Mouse (Mus musculus) spleen, adult 2 months (tissue): ENCODE data around the gene Dgat2. TPM values are rescaled to one million over a fixed set of nuclear protein-coding genes. Genes with fewer than 3 reads are reported as not detected.

ENCODE experiments used
- DNase-seq, 2 experiments: peaks; one replicate each; pipeline versions ENCODE4 v3.0.0 to v3.0.0-alpha.2; 2012 to 2021; ENCODE audit warnings: low spot score in 2 of 2, low read depth in 1 of 2
- H3K27ac ChIP-seq: fragments of 200-500 bp; 2 replicates; pipeline ENCODE4 v1.5.1; 2012; ENCODE audit warnings: low read length, inconsistent platforms; ENCODE audit not compliant: insufficient read depth
- H3K27me3 ChIP-seq: fragments of 200-500 bp; 2 replicates; pipeline ENCODE4 v1.6.1; 2012; ENCODE audit warnings: mild to moderate bottlenecking, moderate library complexity, low read length, inconsistent platforms; ENCODE audit not compliant: control insufficient read depth, insufficient read depth
- H3K36me3 ChIP-seq: fragments of 200-500 bp; 2 replicates; pipeline ENCODE4 v1.6.1; 2012; ENCODE audit warnings: mild to moderate bottlenecking, low read length, inconsistent platforms; ENCODE audit not compliant: control insufficient read depth, insufficient read depth
- H3K4me1 ChIP-seq: fragments of 200-500 bp; 2 replicates; pipeline ENCODE4 v1.6.1; 2011; ENCODE audit warnings: inconsistent platforms; ENCODE audit not compliant: control insufficient read depth, insufficient read depth, insufficient read length
- H3K4me3 ChIP-seq: fragments of 200-500 bp; 2 replicates; pipeline ENCODE4 v1.5.1; 2011; ENCODE audit warnings: mild to moderate bottlenecking, inconsistent platforms; ENCODE audit not compliant: insufficient read depth, insufficient read length; ENCODE audit errors: extremely low read depth
- CTCF ChIP-seq: fragments of 200-500 bp; IDR thresholded peaks from 2 replicates; pipeline ENCODE4 v1.5.1; 2011; ENCODE audit warnings: mild to moderate bottlenecking, inconsistent platforms; ENCODE audit not compliant: insufficient read depth, insufficient read length, insufficient replicate concordance; ENCODE audit errors: extremely low read depth
- POLR2A ChIP-seq: fragments of 200-500 bp; IDR thresholded peaks from 2 replicates; pipeline ENCODE4 v1.6.1; 2011; ENCODE audit warnings: low read depth, low read length, inconsistent platforms
- WGBS: fragments of 180-500 bp; shearing (Covaris S2); methylation state at CpG from one replicate; pipeline ENCODE4 v1.1.7; 2018; 5-methylcytosine and 5-hydroxymethylcytosine counted together
- polyA plus RNA-seq: library from polyadenylated mRNA; depleted of rRNA; stranded (reverse); fragments of >200 nt; gene quantifications from 2 replicates; pipeline ENCODE4 v1.2.3, GENCODE M21; 2012

The Dgat2 gene
- polyA plus RNA-seq, 1 experiment, result 12.8 TPM

DNA sequence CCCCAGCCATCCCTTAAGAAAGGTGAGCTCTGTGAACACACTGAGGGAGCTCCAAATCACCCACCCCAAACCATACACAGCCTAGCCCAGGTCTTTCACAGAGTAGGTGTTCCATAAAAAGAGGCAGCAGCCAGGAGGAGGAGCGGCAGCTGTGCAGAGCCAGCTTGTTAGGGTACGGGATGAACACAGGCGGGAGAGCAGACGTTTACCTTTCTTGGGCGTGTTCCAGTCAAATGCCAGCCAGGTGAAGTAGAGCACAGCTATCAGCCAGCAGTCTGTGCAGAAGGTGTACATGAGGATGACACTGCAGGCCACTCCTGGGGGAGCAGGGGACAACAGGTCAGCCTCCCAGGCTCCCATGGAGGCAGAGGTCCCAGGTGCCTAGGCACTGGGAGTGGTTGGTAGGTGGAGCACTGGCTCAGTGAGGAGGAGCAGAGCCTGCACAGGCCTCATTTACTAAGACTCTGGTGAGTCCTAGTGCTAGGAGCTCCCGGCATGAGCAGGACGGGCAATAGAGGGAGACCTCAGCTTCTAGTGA, 17.6 kb downstream of the Dgat2 start:
- no peak overlapping the region for H3K4me3 ChIP-seq
- H3K27ac ChIP-seq, result no peak overlapping the region
- no peaks in the 10 kb centered on the region for H3K4me1 ChIP-seq
- H3K36me3 ChIP-seq, result no peaks in the 10 kb centered on the region
- no peak for DNase-seq
- TF ChIP-seq POLR2A (no peak), CTCF (no peak)
- 97% methylated on average over 7 of the region's 7 CpGs for WGBS
- H3K27me3 ChIP-seq, result no peaks in the 10 kb centered on the region

DNA sequence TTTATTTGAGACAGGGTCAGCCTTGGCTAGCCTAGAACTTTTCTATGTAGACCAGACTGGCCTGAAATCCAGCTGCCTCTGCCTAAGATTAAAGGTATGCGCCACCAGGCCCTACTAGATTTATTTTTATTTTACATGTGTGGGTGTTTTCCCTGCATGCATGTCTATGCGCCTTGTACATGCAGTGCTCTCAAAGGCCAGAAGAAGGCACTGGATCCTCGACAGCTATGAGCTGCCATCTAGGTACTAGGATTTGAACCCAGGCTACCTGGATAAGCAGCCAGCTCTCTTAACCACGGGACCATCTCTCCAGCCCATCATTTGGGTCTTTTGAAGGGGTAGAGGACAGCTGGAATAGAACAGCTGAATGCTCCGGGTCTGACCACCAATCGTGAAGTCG, 20.1 kb downstream of the Dgat2 start:
- H3K27me3 ChIP-seq, result no peaks in the 10 kb centered on the region
- 93% methylated on average over 7 of the region's 7 CpGs for WGBS

DNA sequence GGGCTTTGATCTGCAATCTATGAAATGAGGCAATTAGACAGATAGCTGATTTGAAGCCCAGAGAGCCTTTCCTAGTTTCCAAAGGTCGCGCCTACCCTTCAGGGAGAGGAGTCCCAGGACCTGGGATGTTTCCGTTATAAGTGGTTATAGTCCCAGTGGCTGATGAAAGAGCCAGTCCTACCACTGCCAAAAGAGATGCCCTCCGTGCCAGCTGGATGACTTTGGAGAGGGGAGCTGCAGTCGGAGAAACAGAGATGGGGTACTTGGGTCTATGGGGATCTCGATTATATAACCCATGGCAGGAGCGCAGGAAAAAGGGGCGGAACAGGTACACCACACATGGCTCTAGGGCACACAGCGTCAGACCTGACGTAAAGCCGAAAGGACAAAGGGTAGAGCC, 20.6 kb downstream of the Dgat2 start:
- Histone ChIP-seq H3K4me1 (no peaks in the 10 kb centered on the region), H3K27ac (no peak overlapping the region), H3K27me3 (no peaks in the 10 kb centered on the region), H3K4me3 (no peak overlapping the region), H3K36me3 (no peaks in the 10 kb centered on the region)
- no peak for DNase-seq
- WGBS, result 95% methylated on average over 11 of the region's 11 CpGs
- TF ChIP-seq POLR2A, result no peak
- no peak for TF ChIP-seq CTCF

More for the DNA sequence above, 20.1 kb downstream of the Dgat2 start:
- no peaks in the 10 kb centered on the region for H3K4me1 ChIP-seq
- DNase-seq, result no peak
- H3K27ac ChIP-seq, result no peak overlapping the region
- no peaks in the 10 kb centered on the region for H3K36me3 ChIP-seq
- TF ChIP-seq POLR2A (no peak), CTCF (no peak)
- no peak overlapping the region for H3K4me3 ChIP-seq

DNA sequence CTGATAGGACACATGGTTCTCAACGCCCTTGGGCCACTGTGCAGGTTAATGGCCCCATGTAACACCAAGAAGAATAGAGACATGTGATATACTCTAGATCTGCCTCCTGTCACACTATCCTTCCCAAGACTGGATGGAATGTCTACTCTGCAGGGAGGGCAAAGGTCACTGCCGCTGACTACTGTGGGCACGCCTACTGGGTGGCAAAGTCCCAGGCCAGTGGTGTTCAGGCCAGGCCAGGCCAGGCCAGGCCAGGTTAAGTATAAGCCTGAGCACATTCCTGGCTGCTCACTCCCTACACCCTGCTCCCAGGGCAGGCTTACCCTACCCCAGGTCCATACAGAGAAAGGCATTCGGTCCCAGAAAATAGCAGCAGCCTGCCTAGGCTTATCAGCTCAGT, 21.0 kb downstream of the Dgat2 start:
- no peaks in the 10 kb centered on the region for H3K4me1 ChIP-seq

DNA sequence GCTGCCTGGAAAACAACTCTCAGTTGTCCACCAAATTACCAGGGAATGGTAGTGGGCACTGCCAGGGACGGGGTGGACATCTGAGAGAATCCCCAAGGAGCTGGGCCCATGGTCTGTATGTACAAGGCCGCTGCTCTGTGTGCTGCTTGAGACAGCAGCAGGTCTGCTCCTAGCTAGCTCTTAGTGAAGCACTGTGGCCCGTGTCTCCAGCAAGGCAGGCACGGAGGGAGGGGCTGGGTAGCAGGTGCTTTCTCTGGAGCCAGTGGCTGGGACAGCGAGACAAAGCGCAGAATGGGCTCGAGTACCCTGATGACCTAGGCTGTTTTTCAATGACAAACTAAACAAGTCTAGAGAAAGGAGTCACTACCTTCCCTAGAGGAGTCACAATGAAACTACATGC, 21.5 kb downstream of the Dgat2 start:
- no peak overlapping the region for H3K27ac ChIP-seq
- H3K4me1 ChIP-seq, result no peaks in the 10 kb centered on the region
- H3K27me3 ChIP-seq, result no peaks in the 10 kb centered on the region
- no peak overlapping the region for H3K4me3 ChIP-seq
- WGBS, result 88% methylated on average over 7 of the region's 7 CpGs
- H3K36me3 ChIP-seq, result no peaks in the 10 kb centered on the region
- TF ChIP-seq CTCF (no peak), POLR2A (no peak)
- DNase-seq, result no peak

More for the DNA sequence above, 21.0 kb downstream of the Dgat2 start:
- Histone ChIP-seq H3K36me3 (no peaks in the 10 kb centered on the region), H3K27ac (no peak overlapping the region), H3K4me3 (no peak overlapping the region), H3K27me3 (no peaks in the 10 kb centered on the region)
- TF ChIP-seq CTCF (no peak), POLR2A (no peak)
- DNase-seq, result no peak
- WGBS, result 91% methylated on average over 4 of the region's 4 CpGs

DNA sequence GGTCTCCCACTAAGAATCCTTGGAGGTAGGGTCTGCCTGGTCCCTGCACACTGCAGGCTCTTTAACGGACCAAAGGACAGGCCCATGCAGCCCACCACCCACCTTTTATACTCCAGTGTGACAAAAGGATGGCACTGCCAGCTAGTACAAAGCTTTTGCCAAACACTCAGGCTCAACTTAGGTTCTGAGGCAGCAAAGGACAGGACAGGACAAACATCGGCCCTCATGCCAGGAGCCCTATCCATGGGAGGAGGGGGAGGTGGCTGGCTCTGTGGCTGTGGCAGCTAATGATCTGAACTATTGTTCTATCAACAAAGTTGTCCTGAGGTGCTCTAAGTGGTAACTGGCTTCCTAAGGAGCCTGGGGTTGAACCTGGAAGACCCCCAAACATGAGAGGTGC, 23.1 kb downstream of the Dgat2 start:
- no peak overlapping the region for H3K27ac ChIP-seq
- no peak for DNase-seq
- no peaks in the 10 kb centered on the region for H3K27me3 ChIP-seq
- 91% methylated on average over 2 of the region's 2 CpGs for WGBS
- TF ChIP-seq CTCF (no peak), POLR2A (no peak)
- no peak overlapping the region for H3K4me3 ChIP-seq
- peaks cover 3% of the 10 kb centered on the region; the same call in 1 of the 2 replicates for H3K4me1 ChIP-seq
- no peaks in the 10 kb centered on the region for H3K36me3 ChIP-seq

DNA sequence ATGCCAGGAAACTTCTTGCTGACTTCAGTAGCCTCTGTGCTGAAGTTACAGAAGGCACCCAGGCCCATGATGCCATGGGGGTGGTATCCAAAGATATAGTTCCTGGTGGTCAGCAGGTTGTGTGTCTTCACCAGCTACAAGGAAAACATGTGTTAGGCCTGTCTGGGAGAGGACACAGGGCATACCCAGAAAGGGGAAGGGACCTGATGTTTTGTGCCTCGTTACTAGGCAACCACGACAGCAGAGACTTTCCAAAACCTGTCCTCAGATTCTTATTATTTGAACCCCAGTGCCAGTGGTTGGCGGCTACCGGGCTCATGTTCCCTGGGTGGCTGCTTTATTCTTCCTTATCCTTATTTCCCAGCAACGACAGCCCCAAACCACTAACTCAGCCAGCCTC, 23.6 kb downstream of the Dgat2 start:
- Histone ChIP-seq H3K4me1 (peaks cover 3% of the 10 kb centered on the region; the same call in 1 of the 2 replicates), H3K27ac (no peak overlapping the region), H3K27me3 (no peaks in the 10 kb centered on the region), H3K4me3 (no peak overlapping the region), H3K36me3 (no peaks in the 10 kb centered on the region)
- no peak for TF ChIP-seq POLR2A
- TF ChIP-seq CTCF, result no peak
- DNase-seq, result no peak
- WGBS, result 23% methylated on average over 5 of the region's 5 CpGs
